Mouse (Mus musculus) C3H10T1/2 (cell line): Measurements from ENCODE around the gene Rasal3. TPM values are rescaled to one million over a fixed set of nuclear protein-coding genes. Genes with fewer than 3 reads are reported as not detected.

Source experiments
- polyA plus RNA-seq, 2 experiments: library from polyadenylated mRNA; unstranded; fragments of >200 nt; fragmentation: generic; extraction: Trizol; gene quantifications; one replicate each; pipeline ENCODE4 v1.2.1; 2012; ENCODE audit warnings: missing spikeins in 2 of 2

Rasal3 gene
- under 1 TPM in 1 of 2 experiments, not detected in 1; 0.24 TPM for polyA plus RNA-seq

DNA sequence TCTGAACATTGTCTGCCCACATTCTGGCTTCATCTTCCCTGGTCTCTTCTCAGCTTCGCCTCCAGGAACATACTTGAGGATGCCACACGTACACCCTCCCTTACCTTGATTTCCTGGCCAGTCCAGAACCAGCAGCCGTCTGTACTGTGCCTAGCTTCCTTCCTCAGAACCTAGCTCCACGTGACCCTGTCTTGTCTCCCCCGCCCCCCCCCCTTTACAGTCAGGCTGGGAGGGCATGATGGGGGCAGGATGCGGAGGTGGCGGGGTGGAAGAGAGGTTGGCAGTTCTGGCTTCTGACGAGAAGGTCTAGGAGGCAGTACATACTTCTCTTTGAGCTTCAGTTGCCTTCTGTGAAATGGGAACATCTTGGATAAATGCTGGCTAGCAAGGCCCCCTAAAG is at the start of gene Rasal3:
Gene Rasal3, minus strand, starts transcription at position 167 of the 400 bp plus-strand sequence.

DNA sequence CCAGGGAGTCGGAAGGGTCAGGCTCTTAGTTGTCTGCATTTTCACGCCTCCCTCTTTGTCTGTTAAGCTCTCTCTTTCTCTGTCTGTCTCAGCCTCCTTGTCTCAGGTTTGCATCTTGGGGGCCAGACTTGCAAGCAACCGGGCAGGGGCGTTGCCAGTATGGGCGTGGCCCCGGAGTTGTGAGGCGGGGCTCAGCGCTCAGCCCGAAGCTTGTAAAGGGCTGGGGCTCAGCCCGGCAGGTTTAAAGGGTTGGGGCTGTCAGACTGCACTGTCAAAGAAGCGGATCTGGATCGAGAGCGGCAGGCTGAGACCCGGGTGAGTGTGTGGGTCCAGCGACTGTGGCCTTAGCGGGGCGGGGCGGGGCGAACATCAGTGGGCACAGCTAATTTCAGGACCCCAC is 49.1 kb upstream of the Rasal3 start, which contains the start of gene Cyp4f39:
Gene Cyp4f39, plus strand, starts transcription at position 242 of the 400 bp plus-strand sequence.

DNA sequence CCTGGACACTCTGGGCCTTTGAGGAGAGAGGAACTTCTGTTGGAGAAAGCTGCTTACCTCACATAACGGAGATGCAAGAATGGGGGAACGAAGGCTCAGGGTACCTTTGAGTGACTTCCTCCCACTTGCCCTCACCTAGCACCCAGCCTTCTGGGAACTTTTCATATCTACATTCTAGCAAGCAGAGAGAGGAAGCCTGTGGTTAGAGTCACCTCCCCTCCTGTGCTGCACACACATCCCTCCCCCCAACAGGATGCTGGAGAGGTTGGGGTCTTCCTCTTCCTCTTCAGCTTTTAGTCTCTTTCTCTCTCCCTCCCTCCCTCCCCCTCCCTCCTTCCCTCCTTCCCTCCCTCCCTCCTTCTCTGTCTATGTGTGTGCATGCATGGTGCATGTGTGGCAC is 20.7 kb upstream of the Rasal3 start, which contains the start of gene Pglyrp2:
Gene Pglyrp2, minus strand, starts transcription at position 134 of the 400 bp plus-strand sequence.

DNA sequence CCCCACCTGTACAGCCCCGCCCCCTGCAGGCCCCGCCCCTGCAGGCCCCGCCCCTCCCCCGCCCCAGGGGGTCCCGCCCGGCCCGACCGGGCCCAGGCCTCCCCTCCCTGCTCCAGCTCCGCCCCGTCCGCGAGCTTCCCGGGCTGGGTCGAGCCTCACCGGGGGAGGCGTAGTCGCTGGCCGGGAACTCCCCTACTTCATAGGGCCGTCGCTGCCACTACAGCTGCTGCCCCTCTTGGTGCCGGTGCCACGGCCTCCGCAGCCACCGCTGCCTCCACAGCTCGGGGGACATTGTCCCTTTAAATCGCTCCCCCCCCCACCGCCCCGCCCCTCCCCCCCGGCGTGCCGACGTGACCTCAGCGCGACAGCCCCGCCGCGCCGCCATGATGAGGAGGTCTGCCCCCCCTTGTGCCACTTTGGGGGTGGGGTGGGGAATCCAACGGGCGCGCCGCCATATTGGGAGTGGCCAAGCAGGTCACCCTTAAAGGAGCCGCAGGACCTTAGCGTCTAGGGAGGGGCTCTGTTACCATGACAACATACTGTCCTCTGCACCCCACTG is 14.2 kb downstream of the Rasal3 start, which contains the start of gene Wiz:
Gene Wiz, minus strand, starts transcription at position 339 of the 559 bp plus-strand sequence.

GRCm38 (mm10) chr17:32350382-32350983 is 52.9 kb downstream of the Rasal3 start, which contains the start of gene Akap8l:
Gene Akap8l (minus strand): TSS chr17:32350607.

Other genes with a start within 250 kb of the Rasal3 start
- gene Notch3, start 236.7 kb downstream of the Rasal3 start, polyA plus RNA-seq: 10 to 100 TPM in 1 of 2 experiments, under 1 TPM in 1; 0.26 to 20.7 TPM
- gene Ephx3, start 214.0 kb downstream of the Rasal3 start, polyA plus RNA-seq: under 1 TPM; 0.02 to 0.14 TPM
- gene Brd4, start 118.9 kb downstream of the Rasal3 start, polyA plus RNA-seq: 10 to 100 TPM; 35.0 to 86.0 TPM
- gene Akap8, start 82.3 kb downstream of the Rasal3 start, polyA plus RNA-seq: 10 to 100 TPM in 1 of 2 experiments, 1 to 10 TPM in 1; 3.0 to 21.2 TPM
- gene Akap8l, start 53.0 kb downstream of the Rasal3 start, polyA plus RNA-seq: 10 to 100 TPM in 1 of 2 experiments, 1 to 10 TPM in 1; 9.4 to 74.3 TPM
- gene Wiz, start 14.1 kb downstream of the Rasal3 start, polyA plus RNA-seq: 10 to 100 TPM; 13.1 to 49.6 TPM
- gene Pglyrp2, start 20.6 kb upstream of the Rasal3 start, polyA plus RNA-seq: not detected
- gene Cyp4f39, start 49.1 kb upstream of the Rasal3 start, polyA plus RNA-seq: not detected
- 1 to 10 TPM in 1 of 2 experiments, under 1 TPM in 1; 0.28 to 6.4 TPM for gene Cyp4f17, start 102.5 kb upstream of the Rasal3 start, polyA plus RNA-seq
- 10 to 100 TPM; 20.4 to 28.3 TPM for gene Cyp4f16, start 133.0 kb upstream of the Rasal3 start, polyA plus RNA-seq
- not detected for gene Cyp4f37, start 217.7 kb upstream of the Rasal3 start, polyA plus RNA-seq